Mouse (Mus musculus) megakaryocyte-erythroid progenitor cell, adult 5-6 weeks (primary cell): ENCODE measurements around the gene Vtn. TPM values are rescaled to one million over a fixed set of nuclear protein-coding genes. Genes with fewer than 3 reads are reported as not detected.
"Not testable (repeated sequence)": the region's sequence is repeated elsewhere in the genome, so short reads cannot be mapped to it uniquely, and the experiment has no call there.

Experiments
- ATAC-seq: replicated peaks from 2 replicates; pipeline ENCODE4 v1.8.0; 2016; ENCODE audit warnings: mild to moderate bottlenecking, inconsistent platforms; ENCODE audit not compliant: severe bottlenecking, poor library complexity, low FRiP score, low TSS enrichment
- total RNA-seq, 2 experiments: library from RNA; stranded (forward) in 1 of 2; stranded (reverse) in 1 of 2; fragments of 200-1000, 215-1000 nt in 1 of 2; fragments of >200 nt in 1 of 2; fragmentation: Nextera tagmentation in 1 of 2; gene quantifications; 2 replicates each; pipeline ENCODE4 v1.2.3; 2014 to 2017

Vtn gene
- total RNA-seq, 2 experiments from 2014 or later, result not detected

GRCm38 (mm10) chr11:78524838-78525237, 25.9 kb downstream of the Vtn start:
- ATAC-seq, result no peak

- ATAC-seq, result no peak
Measured at GRCm38 (mm10) chr11:78528714-78529113, 29.8 kb downstream of the Vtn start.

DNA sequence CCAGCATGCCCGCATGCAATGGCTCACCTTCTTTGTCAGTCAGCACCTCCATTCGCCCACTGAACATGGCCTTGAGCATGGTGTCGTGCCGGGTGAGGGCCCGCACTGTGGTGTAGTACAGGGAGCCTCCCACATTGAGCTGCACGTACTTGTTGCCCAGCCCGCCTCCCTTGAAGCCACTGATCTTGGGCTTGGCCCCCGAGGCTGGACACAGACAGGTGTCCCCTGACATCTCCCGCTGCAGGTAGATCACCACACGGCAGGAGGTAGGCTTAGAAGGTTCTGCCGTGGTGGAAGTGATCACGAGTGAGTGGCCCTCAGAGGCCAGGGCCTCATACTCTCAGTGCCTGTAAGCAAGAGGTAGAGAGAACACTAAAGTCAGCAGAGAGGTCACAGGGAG, 31.1 kb downstream of the Vtn start:
- no peak for ATAC-seq

- ATAC-seq, result no peak
Measured at GRCm38 (mm10) chr11:78531046-78531445, 32.2 kb downstream of the Vtn start.

GRCm38 (mm10) chr11:78531515-78531914, 32.6 kb downstream of the Vtn start:
- not testable (repeated sequence) for ATAC-seq

DNA sequence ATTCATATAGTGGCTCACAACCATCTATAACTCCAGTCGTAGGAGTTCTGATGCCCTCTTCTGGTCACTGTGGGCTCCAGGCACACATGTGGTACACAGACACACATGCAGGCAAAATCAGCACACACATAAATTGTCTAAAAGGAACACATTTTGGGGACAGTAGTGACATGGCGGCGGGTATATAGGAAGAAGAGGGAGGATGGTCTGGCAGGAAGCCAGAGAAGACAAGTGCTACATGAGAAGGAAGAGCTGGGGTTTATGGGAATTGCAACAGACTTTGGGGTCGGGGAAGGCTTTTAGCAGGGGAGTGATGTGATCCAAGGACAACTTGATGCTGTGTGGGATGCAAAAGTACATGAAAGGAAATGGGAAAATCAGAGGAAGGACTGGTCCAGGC, 35.6 kb downstream of the Vtn start:
- no peak for ATAC-seq

GRCm38 (mm10) chr11:78535376-78536079, 36.6 kb downstream of the Vtn start:
- no peak for ATAC-seq

DNA sequence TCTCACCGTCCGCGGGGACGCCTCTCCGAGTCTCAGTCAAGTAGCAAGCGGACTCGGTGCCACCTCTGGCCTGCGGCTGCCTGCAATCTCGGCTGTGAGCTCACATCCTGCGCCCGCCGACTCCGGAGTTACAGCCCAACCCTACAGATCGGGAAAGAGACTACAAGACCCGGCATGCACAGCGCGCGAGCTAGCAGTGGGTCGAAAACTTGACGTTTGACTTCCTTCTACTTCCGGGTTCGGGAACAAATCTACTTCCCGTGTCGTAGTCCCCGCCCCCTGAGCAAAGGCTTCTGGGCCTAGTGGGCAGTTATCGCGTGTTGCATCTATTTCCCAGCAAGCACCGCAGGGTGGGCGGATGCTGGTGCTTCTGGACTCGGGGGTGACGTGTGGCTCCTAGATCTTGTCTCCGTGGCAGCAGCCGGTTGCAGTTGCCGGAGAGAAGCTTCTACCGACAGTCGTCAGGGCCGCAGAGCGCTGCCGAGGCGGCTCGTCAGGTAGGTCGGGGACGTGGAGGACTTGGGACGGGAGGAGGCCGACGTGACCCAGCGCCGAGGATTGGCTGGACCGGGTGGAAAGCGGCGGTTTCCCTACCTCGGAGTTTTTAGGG, 37.3 kb downstream of the Vtn start, which contains the start of the genes Tnfaip1 and Ift20:
TSS of gene Tnfaip1 (minus strand) at position 253 of the 610 bp plus-strand sequence.
TSS of gene Ift20 (plus strand) at position 282 of the 610 bp plus-strand sequence.
- ATAC-seq, result peak; percentile 96

GRCm38 (mm10) chr11:78536690-78537084, 37.8 kb downstream of the Vtn start:
- ATAC-seq, result no peak

DNA sequence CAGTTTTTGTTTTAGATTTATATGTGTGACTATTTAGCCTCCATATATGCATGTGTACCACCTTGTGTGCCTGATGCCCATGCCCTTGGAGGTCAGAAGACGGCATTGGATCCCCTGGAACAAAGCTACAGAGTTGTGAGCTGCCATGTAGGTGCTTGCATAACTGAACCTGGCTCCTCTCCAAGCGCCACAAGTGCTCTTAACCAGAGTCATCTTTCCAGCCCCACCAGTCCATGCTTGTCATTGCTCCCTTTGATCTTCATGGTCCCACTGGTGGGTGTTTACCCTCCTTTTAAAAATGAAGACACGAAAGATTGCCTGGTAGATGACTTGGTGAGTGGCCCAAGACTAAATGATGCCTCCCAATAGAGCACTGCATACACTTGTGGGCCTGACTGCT, 41.5 kb downstream of the Vtn start:
- ATAC-seq, result no peak

DNA sequence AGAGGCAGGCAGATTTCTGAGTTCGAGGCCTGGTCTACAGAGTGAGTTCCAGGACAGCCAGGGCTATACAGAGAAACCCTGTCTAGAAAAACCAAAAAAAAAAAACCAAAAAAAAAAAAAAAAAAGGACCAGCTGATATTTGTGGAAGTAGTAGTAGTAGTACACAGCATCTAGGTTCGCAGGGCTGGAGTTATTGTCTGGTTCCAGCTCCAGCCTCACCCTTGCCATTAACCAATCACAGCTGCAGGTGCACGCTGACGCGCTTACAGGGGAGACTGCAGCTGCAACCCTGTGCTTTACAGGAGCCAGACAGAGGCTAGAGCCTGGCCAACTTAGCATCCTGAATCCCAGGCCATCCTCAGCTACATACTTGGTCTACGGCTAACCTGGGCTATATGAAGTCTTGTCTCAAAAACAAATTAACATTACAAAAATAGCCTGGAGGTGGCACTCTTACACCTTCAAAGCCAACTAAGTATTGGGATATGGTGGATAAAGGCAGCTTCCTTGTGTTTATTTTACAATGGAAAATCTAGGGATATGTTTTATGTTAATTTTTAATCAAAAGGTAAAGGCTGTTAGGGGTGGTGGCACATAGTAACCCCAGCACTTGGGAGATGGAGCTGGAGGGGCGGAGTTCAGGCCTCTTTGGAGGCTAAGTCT, 45.7 kb downstream of the Vtn start:
- no peak for ATAC-seq

GRCm38 (mm10) chr11:78545181-78545580, 46.3 kb downstream of the Vtn start:
- no peak for ATAC-seq

DNA sequence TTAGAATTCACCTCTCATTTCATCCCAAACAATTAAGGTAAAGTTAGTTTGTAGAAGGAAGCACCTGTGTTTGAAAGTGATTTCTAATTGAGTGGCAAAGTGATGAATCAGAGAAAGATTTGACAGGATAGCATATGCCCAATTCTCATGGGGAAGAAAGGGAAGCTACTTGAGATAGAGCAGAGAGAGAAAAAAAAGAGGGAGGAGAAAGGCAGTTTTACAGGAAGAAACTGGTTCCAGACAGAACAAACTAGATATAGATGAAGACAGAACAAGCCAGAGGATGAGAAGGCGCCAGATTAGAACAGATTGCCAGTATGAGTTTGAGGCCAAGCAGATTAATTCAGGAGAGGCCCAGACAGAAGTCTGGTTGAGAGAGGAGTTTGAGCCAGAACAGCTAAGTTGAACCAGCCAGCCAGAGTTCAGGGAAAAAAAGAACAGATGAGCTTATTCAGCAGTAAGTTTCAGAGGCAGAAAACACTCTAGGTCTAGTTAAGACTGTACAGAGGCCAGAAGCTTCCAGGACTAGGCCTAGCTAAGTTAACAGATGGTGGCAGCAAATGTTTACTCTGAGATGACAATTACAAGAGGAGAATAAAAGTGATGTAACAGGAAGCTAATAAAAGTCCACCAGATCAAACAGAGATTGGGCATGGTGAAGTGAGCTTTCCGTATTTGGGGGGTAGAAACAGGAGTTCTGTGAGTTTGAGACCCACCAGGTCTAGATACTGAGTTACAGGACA, 49.0 kb downstream of the Vtn start:
- no peak for ATAC-seq

GRCm38 (mm10) chr11:78549491-78549987, 50.6 kb downstream of the Vtn start:
- no peak for ATAC-seq

DNA sequence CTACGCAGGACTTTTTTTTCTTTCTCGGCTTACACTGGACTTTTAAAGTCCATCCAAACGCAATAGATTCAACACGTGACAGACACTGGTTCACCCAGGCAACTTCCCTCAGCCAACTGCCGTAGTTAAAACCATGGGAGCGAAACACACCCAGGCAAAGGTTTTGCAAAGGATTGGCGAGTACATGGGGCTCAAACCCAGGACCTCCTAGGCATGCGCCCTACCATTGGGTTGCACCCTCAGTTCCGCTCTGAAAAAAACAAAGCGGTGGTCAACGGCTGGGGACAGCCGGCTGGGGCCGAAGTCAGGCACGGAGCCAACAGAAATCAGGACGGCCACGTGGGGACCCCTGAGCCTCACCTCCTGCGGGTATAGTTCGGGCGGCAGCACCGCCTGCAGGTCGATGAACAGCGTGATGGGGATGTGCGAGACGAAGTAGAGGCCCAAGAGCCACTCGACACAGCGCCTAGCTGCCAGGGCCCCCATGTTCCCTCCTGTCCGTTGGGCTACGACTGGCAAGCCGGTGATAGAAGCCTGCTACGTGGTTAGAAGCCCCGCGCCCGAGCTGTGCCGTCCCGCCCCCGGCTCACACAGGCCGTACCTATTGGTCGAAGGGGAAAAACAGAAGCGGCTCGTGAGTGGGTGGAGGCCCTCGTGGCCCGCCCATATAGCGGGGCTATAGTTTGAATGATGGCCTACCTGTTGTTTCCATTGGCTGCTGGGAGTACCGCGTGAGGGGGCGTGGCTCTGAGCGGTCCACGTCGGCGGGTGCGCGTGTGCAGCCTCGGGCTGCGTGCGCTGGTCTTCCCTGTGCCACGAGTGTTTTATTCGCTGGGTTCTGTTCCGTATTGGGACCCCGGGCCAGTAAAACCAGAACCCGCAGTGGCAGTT, 51.5 kb downstream of the Vtn start, which contains the start of gene Tmem97:
TSS of gene Tmem97 (minus strand) at position 610 of the 891 bp plus-strand sequence.
- ATAC-seq, result peak; percentile 99

DNA sequence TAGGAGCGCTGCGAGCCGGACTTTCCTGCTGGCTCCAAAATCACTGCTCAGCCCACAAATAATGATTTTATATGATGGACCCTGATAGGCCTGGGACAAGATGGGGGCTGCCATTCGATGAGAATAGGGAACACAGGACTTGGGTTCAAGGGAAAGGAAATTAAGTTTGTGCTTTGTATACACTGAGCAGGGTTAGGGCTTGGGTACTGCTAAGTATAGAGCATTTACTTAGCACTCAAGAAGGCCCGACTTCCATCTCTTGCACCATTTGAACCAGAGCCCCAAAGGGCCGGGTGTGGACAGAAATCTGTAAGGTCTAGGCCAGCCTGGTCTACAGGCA, 52.1 kb downstream of the Vtn start:
- no peak for ATAC-seq
